Mouse (Mus musculus) adrenal gland, adult (tissue): ENCODE data around the gene Tmed1.

Experiments
- DNase-seq, 2 experiments: peaks; one replicate each; pipeline ENCODE4 v3.0.0; 2022 to 2023; ENCODE audit warnings: low spot score in 1 of 2; ENCODE audit not compliant: inconsistent age in 2 of 2

Gene Tmed1

DNA sequence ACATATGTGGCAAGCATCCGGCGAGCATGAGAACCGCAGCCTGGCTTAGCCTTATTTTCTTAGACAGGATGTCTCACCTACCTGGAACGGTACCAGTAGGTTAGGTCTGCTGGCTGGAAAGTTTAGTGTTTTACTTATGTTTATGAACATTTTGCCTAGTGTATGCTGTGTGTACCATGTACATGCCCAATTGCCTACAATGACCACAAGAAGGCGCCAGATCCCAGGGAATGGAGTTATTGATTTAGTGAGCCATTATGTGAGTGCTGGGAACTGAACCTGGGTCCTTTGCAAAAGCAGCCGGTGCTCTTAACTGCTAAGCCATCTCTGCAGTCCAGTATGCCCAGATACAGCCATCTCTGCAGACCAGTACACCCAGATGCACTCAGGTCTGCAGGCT is 32.3 kb downstream of the Tmed1 start:
- DNase-seq: no peak

- no peak for DNase-seq
These were observed 37.1 kb downstream of the Tmed1 start for GRCm38 (mm10) chr9:21472913-21473312.

- DNase-seq: peak; percentile 64 to 90
These were observed 40.7 kb downstream of the Tmed1 start for GRCm38 (mm10) chr9:21469032-21470024.

GRCm38 (mm10) chr9:21464565-21464928 is 45.5 kb downstream of the Tmed1 start:
- DNase-seq: peak in 1 of 2 experiments; percentile 65

DNA sequence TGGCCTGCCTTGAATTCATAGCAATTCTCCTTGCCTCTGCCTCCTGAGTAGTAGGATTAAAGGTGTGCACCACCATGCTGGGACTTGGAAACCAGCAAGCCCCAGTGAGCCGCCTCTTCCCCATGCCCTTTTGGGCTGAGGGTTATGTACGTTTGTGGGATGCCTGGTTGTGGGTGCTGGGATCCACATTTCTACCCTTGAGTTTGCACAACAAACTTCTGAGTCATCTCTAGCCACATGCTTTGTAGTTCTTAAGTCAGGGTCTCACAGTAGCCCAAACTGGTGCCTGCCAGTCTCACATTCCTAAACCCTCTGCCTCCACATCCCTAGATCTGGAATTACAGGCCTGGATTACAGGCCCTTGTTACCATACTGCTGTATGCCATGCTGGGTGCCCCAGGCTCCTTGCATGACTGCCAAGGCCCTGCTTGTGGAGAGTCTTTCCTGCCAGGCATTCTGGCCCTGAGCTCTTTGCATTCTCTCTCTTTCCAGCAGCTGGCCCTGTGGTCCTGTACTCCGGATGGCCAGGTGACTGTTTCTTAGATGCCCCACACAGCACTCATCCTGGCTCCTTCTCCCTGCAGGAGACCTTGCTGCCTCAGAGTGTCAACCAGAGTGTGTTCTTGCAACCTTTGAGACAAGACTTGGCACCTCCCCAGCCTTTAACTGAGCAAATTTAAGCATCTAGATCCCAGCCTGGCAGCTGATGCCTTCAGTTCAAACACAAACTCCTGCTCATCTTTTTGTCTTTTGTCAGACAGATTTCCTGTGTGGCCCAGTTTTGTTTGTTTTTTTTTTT is 46.1 kb downstream of the Tmed1 start:
- DNase-seq: peak; percentile 53 to 86

DNA sequence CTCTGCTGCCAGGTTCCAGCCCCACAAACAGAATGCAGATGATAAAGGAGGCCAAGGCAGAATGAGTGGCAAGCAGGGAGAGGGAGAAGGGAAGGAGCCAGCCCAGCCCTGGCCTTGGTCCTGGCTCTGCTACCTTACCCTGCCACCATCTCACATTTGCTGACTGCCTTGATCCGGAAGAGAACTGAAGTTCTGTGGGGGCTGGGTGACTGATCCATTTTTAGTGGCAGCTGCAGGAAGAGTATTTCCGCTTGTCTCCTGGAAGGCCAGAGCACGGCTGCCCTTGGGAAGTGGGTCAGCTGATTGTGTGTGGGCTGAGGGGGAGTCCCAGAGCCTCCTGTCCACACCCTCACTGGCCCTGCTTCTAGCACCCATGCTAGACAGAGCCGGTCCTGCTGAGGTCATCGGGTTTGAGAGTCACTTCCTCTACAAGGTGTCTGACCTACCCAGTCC is 46.9 kb downstream of the Tmed1 start:
- peak; percentile 88 to 94 for DNase-seq

- peak; percentile 61 to 82 for DNase-seq
These were observed 49.6 kb downstream of the Tmed1 start for GRCm38 (mm10) chr9:21460400-21460940.

DNA sequence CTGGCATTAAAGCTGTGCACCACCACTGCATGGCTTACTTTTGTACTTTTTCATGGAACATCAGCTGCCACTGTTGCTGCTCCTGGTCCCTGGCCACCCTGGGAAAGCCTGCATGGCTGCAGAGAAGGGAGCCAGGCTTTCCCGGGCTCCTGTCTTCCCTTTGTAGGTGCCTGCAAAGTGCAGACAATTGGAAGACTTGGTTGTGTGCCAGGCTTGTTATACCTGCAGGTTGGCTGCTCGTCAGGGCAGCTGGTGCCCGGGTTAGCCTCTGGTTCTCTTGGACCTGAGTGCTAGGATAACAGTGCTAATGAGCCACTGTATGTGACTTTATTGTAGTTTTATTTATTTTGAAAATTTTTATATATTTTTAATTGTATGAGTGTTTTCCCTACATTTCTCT is 51.2 kb downstream of the Tmed1 start:
- no peak for DNase-seq
